Mouse (Mus musculus) forebrain, embryonic 16.5 days (tissue): ENCODE measurements around the gene Olfr1396. TPM values are rescaled to one million over a fixed set of nuclear protein-coding genes. Genes with fewer than 3 reads are reported as not detected.

Experiments
- ATAC-seq: fragments of 200-750 bp; cut with Nextera tagmentation; 2 replicates; pipeline ENCODE4 v1.8.0; 2017; ENCODE audit warnings: mild to moderate bottlenecking, moderate library complexity
- H3K27ac ChIP-seq: fragments of 300-500 bp; sonication (generic); 2 replicates; pipeline ENCODE4 v1.5.1; 2014; ENCODE audit warnings: low read length, control low read depth
- H3K27me3 ChIP-seq: fragments of 300-500 bp; sonication (generic); replicated peaks from 2 replicates; pipeline ENCODE4 v1.6.1; 2014; ENCODE audit warnings: low read length; ENCODE audit not compliant: control insufficient read depth, insufficient read depth
- H3K36me3 ChIP-seq: fragments of 300-500 bp; sonication (generic); 2 replicates; pipeline ENCODE4 v1.6.1; 2014; ENCODE audit not compliant: control insufficient read depth, insufficient read depth
- H3K4me1 ChIP-seq: fragments of 300-500 bp; sonication (generic); replicated peaks from 2 replicates; pipeline ENCODE4 v1.6.1; 2014; ENCODE audit warnings: low read length; ENCODE audit not compliant: control insufficient read depth, insufficient read depth
- H3K4me2 ChIP-seq: fragments of 300-500 bp; sonication (generic); 2 replicates; pipeline ENCODE4 v1.6.1; 2014; ENCODE audit warnings: mild to moderate bottlenecking, low read length, control low read depth
- H3K4me3 ChIP-seq: fragments of 300-500 bp; sonication (generic); replicated peaks from 2 replicates; pipeline ENCODE4 v1.5.1; 2014; ENCODE audit warnings: mild to moderate bottlenecking, low read length, control low read depth
- H3K9ac ChIP-seq: fragments of 300-500 bp; sonication (generic); replicated peaks from 2 replicates; pipeline ENCODE4 v1.6.1; 2014; ENCODE audit warnings: low read depth, low read length, control low read depth
- H3K9me3 ChIP-seq: fragments of 300-500 bp; sonication (generic); 2 replicates; pipeline ENCODE4 v1.6.1; 2016; ENCODE audit warnings: low read length; ENCODE audit not compliant: control insufficient read depth
- WGBS: fragments of 180-500 bp; shearing (Covaris S2); extraction: QIAGEN DNeasy Blood & Tissue Kit; methylation state at CpG from one replicate; pipeline ENCODE4 v1.1.7; 2014; 5-methylcytosine and 5-hydroxymethylcytosine counted together
- polyA plus RNA-seq: library from polyadenylated mRNA; unstranded; fragments of >200 nt; fragmentation: Nextera tagmentation; extraction: Ambion mirVana; gene quantifications from 2 replicates; pipeline ENCODE4 v1.2.1, GENCODE M21; 2015

Olfr1396 gene
- polyA plus RNA-seq, result not detected in 2 replicates

DNA sequence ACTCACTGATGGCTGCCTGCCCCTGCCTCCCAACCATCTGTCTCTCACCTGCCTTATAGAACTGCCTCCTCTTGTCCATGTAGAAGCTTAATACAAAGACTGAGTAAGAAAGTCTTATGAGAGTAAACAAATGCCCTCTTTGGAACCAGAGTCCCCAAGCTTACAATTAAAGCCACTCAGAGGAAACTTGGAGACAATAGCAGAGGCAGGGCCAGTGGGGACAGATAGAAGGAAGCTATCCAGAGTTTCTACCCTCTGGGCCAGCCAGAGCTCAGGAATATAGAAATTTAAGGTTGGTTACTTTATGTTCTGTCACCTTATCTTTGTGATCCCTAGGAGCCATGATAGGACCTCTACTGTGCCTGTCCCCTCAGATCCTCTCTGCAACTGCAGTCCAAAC lies at the start of gene Olfr1396:
Gene Olfr1396 (minus strand): TSS at position 101 of the 400 bp plus-strand sequence.
- Histone ChIP-seq H3K4me3 (no peak within 1 kb of the TSS), H3K4me2 (no peak within 1 kb of the TSS), H3K36me3 (no peaks in the 10 kb centered on the region), H3K27me3 (no peaks in the 10 kb centered on the region), H3K27ac (no peak within 1 kb of the TSS), H3K9me3 (no peaks in the 10 kb centered on the region), H3K4me1 (no peaks in the 10 kb centered on the region), H3K9ac (no peak within 1 kb of the TSS)
- no peak for ATAC-seq

DNA sequence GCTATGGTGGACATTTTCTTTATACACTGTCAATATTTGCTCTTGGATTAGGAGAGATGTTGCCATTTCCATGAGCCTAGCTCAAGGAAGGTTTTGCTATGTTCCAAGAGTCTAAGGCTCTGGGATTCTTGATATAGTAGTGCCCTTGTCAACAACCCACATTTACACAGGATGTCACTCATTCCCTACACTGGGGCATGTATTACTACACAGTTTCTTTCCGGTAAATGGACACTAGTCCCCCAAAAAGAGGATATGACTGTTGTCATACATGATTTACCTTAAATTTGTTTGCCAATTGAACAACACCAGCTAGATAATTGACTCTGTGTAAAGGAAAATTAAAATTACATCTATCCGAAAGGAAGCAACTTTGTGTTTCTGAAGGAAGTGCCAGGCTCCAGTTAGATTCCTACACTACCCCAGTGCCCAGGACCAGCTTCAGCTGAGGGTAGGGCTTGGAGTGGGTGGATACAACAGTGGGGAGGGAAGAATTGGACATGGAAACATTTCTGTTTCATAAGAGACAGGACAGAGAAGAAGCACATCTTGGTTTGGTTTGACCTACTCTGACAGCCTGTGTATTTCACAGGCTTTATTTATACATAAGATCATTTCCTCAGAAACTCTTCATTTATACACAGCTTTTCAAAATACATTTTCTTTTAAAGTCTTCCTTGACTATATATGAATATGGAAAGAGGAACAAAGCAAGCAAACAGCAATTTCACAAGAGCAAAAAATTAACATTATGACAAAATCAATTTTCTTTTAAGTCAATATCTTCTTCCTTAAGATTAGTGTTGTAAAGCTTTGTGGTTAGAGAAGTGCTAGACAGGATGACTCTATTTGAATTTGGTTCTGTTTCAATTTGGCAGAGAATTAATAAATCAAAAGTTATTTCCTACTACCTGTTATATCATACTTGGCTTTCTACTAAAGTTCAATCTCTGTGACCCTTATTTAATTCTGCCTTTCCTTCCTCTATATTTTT lies 42.4 kb upstream of the Olfr1396 start:
- no peak overlapping the region for H3K4me3 ChIP-seq
- H3K36me3 ChIP-seq, result no peaks in the 10 kb centered on the region
- H3K4me1 ChIP-seq, result no peaks in the 10 kb centered on the region
- no peaks in the 10 kb centered on the region for H3K27me3 ChIP-seq
- no peak overlapping the region for H3K4me2 ChIP-seq
- H3K9ac ChIP-seq, result no peak overlapping the region
- H3K27ac ChIP-seq, result no peak overlapping the region
- WGBS, result 91% methylated on average over 2 of the region's 2 CpGs
- H3K9me3 ChIP-seq, result no peaks in the 10 kb centered on the region
- no peak for ATAC-seq

DNA sequence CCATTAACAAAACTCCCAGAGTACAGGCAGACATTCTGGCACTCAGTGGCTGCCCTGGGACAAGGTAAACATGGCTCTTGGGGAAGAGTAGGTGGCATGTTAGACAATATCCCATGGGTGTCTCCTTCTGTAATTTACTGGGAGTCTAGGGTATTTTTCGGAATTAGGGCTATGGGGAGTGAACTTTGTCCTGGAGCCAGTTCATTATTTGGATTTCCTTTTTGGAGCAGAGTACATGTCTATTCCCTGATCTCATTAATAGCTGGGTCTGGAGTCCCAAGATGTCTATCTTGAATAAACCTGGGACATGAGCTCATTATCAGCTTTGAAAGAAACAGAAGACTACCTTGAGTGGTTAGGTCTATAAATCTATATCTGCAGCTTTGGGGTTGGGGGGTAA lies 39.4 kb upstream of the Olfr1396 start, which contains the start of gene Olfr1394:
Gene Olfr1394 (plus strand): TSS at position 301 of the 400 bp plus-strand sequence.
- no peaks in the 10 kb centered on the region for H3K27me3 ChIP-seq
- H3K4me2 ChIP-seq, result no peak within 1 kb of the TSS
- no peak within 1 kb of the TSS for H3K4me3 ChIP-seq
- ATAC-seq, result no peak
- no peak within 1 kb of the TSS for H3K27ac ChIP-seq
- WGBS, result 92% methylated on average over 1 of the region's 1 CpGs
- H3K9me3 ChIP-seq, result no peaks in the 10 kb centered on the region
- H3K36me3 ChIP-seq, result no peaks in the 10 kb centered on the region
- H3K4me1 ChIP-seq, result no peaks in the 10 kb centered on the region
- H3K9ac ChIP-seq, result no peak within 1 kb of the TSS

DNA sequence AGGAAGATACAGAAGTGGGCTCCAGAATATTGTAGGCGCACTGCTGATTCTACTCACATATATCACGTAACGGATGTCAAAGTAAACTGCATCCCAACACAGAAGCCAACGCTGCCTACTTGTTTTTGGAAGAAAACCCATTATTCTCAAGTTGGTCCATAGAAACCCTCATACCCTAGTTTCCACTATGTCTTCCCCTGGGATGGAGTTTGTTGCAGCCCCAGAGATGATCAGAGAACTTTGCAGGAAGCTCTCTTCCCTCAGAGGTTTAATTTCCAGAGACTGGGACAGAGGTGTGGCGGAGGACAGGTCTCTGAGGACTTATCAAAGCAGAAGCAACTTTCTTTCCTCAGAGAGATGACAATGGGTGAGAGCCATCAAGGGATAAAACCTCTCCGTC lies 27.3 kb upstream of the Olfr1396 start, which contains the start of gene Olfr1395:
Gene Olfr1395 (plus strand): TSS at position 301 of the 400 bp plus-strand sequence.
- Histone ChIP-seq H3K36me3 (no peaks in the 10 kb centered on the region), H3K27me3 (no peaks in the 10 kb centered on the region), H3K4me1 (no peaks in the 10 kb centered on the region), H3K4me2 (no peak within 1 kb of the TSS), H3K9me3 (no peaks in the 10 kb centered on the region), H3K4me3 (no peak within 1 kb of the TSS), H3K27ac (no peak within 1 kb of the TSS), H3K9ac (no peak within 1 kb of the TSS)
- ATAC-seq, result no peak
- WGBS, result 95% methylated on average over 6 of the region's 6 CpGs

DNA sequence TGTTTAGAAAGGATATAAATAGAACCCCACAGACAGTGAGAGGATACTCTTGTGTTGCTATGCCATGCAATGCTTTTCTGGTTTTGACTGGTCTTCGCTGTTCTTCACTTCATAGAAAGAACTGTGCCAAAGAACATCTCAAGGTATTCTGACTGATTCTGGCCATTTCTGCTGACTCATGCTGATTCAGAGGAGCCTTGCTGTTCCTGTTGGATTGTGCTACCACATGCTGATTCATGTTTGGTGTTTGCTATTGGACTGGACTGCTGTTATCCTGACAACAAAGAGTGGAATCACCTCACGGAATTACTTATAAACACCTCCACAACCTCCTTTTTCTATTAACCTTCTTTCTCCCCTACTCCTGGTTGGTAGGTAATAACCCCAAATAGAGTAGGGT lies 9.5 kb upstream of the Olfr1396 start:
- no peaks in the 10 kb centered on the region for H3K4me1 ChIP-seq
- H3K27me3 ChIP-seq, result no peaks in the 10 kb centered on the region
- no peak overlapping the region for H3K4me3 ChIP-seq
- H3K4me2 ChIP-seq, result no peak overlapping the region
- H3K36me3 ChIP-seq, result no peaks in the 10 kb centered on the region
- no peak overlapping the region for H3K27ac ChIP-seq
- no peak overlapping the region for H3K9ac ChIP-seq
- WGBS, result 88% methylated on average over 2 of the region's 2 CpGs
- no peaks in the 10 kb centered on the region for H3K9me3 ChIP-seq
- no peak for ATAC-seq

DNA sequence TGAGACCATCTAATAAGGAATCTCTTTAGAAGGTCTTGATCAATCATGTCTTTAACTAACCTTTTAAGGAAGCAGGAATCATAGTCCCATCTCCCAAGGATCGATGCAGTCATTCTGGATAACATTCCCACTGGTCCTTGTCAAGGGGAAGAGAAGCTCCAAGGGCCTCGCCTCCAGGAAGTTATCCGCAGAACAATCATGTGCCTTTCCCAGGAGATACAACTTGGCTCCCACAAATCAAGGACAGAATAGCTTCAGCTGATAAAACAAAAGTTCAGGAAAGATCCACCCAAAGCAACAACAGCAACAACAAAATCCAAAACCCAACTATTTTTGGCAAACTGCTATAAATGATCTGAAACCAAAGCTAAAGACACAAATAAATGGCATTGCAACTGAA lies 5.0 kb upstream of the Olfr1396 start:
- H3K4me3 ChIP-seq, result no peak overlapping the region
- H3K36me3 ChIP-seq, result no peaks in the 10 kb centered on the region
- 93% methylated on average over 3 of the region's 3 CpGs for whole genome bisulfite sequencing
- no peaks in the 10 kb centered on the region for H3K27me3 ChIP-seq
- ATAC-seq, result no peak
- no peaks in the 10 kb centered on the region for H3K9me3 ChIP-seq
- H3K27ac ChIP-seq, result no peak overlapping the region
- H3K4me1 ChIP-seq, result no peaks in the 10 kb centered on the region
- no peak overlapping the region for H3K4me2 ChIP-seq
- no peak overlapping the region for H3K9ac ChIP-seq

DNA sequence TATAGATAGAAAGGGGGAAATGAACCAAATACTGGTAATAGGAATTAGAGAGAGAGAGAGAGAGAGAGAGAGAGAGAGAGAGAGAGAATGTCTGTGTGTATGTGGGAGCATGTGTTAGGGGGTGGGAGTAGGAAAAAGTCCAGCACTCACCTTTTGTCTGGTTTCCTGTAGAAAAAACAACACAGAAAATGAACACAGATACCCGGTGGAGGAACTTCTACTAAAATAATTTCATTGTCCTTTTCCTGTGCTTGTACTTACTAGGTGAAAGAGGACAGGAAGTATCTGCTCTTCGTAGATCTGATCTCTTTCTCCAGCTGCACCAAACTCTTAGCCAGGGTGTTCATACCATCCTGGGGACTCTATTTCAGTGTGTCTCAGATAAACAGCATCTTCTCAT lies 516 bp downstream of the Olfr1396 start:
- Histone ChIP-seq H3K4me1 (no peaks in the 10 kb centered on the region), H3K4me3 (no peak overlapping the region), H3K36me3 (no peaks in the 10 kb centered on the region), H3K27me3 (no peaks in the 10 kb centered on the region), H3K9ac (no peak overlapping the region), H3K9me3 (no peaks in the 10 kb centered on the region), H3K4me2 (no peak overlapping the region), H3K27ac (no peak overlapping the region)
- 83% methylated on average over 2 of the region's 2 CpGs for WGBS
- no peak for ATAC-seq

DNA sequence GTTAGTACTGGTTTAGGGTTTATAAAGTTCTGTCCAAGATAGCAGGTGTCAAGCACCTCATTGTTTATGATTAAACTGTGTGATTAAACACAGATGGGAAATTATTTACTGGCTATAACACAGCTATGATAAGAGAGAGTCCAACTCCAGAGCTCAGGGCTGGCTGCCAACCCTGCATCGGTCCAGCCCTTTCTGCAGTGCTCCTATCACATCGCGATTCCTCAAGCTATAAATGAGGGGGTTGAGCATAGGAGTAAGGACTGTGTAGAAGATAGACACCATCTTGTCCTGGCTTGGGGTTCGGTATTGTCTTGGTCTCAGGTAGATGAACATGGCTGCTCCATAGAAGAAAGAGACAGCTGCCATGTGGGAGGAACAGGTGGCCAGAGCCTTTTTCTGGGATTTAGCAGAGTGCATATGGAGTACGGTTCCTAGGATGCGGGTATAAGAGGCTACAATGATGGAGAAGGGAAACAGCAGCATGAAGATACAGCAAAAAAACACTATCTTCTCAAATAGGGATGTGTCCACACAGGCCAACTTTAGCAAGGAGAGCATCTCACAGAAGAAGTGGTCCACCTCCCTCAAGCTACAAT lies 2.0 kb downstream of the Olfr1396 start:
- WGBS, result 87% methylated on average over 6 of the region's 6 CpGs
- no peaks in the 10 kb centered on the region for H3K36me3 ChIP-seq
- ATAC-seq, result no peak
- H3K27ac ChIP-seq, result no peak overlapping the region
- H3K9me3 ChIP-seq, result no peaks in the 10 kb centered on the region
- no peak overlapping the region for H3K4me3 ChIP-seq
- no peak overlapping the region for H3K9ac ChIP-seq
- H3K27me3 ChIP-seq, result no peaks in the 10 kb centered on the region
- no peaks in the 10 kb centered on the region for H3K4me1 ChIP-seq
- H3K4me2 ChIP-seq, result no peak overlapping the region

DNA sequence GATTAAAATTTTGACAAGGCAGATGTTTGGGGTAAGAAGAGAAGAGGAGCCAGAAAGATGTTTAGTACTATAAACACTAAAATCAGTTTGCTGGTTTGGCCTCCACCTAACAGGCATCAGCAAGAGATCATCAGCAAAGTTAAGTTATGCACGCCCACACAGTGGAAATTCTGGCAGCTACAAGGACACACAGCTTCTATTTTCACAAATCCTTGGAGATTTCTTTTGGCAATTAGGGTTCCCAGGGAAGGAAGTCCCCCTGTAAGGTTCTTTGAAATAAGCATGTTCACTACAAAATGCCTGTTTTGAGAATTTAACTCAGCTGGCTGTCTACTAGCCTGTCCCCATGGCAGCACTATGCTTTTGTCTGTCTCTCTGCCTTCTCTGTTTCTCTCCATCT lies 3.7 kb downstream of the Olfr1396 start:
- Histone ChIP-seq H3K9ac (no peak overlapping the region), H3K27ac (no peak overlapping the region), H3K27me3 (no peaks in the 10 kb centered on the region), H3K9me3 (no peaks in the 10 kb centered on the region), H3K4me2 (no peak overlapping the region), H3K4me1 (no peaks in the 10 kb centered on the region), H3K4me3 (no peak overlapping the region), H3K36me3 (no peaks in the 10 kb centered on the region)
- 67% methylated on average over 1 of the region's 1 CpGs for WGBS
- no peak for ATAC-seq
